Mouse (Mus musculus) stomach, postnatal 0 days (tissue): ENCODE results near the gene Acot7. TPM values are rescaled to one million over a fixed set of nuclear protein-coding genes. Genes with fewer than 3 reads are reported as not detected.

Source experiments
- ATAC-seq: fragments of 200-750 bp; cut with Nextera tagmentation; 2 replicates; pipeline ENCODE4 v1.8.0; 2017; ENCODE audit not compliant: low FRiP score, low TSS enrichment
- DNase-seq: peaks from one replicate; pipeline ENCODE4 v3.0.0-alpha.2; 2016; ENCODE audit warnings: low spot score
- H3K27ac ChIP-seq: fragments of 300-500 bp; sonication (generic); replicated peaks from 2 replicates; pipeline ENCODE4 v1.5.1; 2014; ENCODE audit warnings: mild to moderate bottlenecking, control low read depth
- H3K27me3 ChIP-seq: fragments of 300-500 bp; sonication (generic); 2 replicates; pipeline ENCODE4 v1.6.1; 2014; ENCODE audit warnings: low read length; ENCODE audit not compliant: control insufficient read depth, insufficient read depth
- H3K36me3 ChIP-seq: fragments of 300-500 bp; sonication (generic); 2 replicates; pipeline ENCODE4 v1.6.1; 2014; ENCODE audit warnings: low read length, mixed read lengths; ENCODE audit not compliant: control insufficient read depth, insufficient read depth
- H3K4me1 ChIP-seq: fragments of 300-500 bp; sonication (generic); replicated peaks from 2 replicates; pipeline ENCODE4 v1.6.1; 2014; ENCODE audit warnings: antibody characterized with exemption; ENCODE audit not compliant: control insufficient read depth, insufficient read depth
- H3K4me2 ChIP-seq: fragments of 300-500 bp; sonication (generic); replicated peaks from 2 replicates; pipeline ENCODE4 v1.6.1; 2014; ENCODE audit warnings: low read depth, mild to moderate bottlenecking, control low read depth, moderate library complexity
- H3K4me3 ChIP-seq: fragments of 300-500 bp; sonication (generic); 2 replicates; pipeline ENCODE4 v1.5.1; 2014; ENCODE audit warnings: low read depth, low read length, control low read depth
- H3K9ac ChIP-seq: fragments of 300-500 bp; sonication (generic); 2 replicates; pipeline ENCODE4 v1.6.1; 2014; ENCODE audit warnings: mild to moderate bottlenecking, low read length, control low read depth, mixed read lengths
- H3K9me3 ChIP-seq: fragments of 300-500 bp; sonication (generic); 2 replicates; pipeline ENCODE4 v1.6.1; 2016; ENCODE audit warnings: low read length; ENCODE audit not compliant: control insufficient read depth
- CTCF ChIP-seq: IDR thresholded peaks from 2 replicates; pipeline ENCODE4 v1.5.1; 2016; ENCODE audit warnings: antibody characterized with exemption, low read depth, mild to moderate bottlenecking, moderate library complexity
- EP300 ChIP-seq: optimal IDR thresholded peaks from 2 replicates; pipeline ENCODE3; 2016; ENCODE audit warnings: antibody characterized with exemption
- WGBS: fragments of 180-500 bp; shearing (Covaris S2); extraction: QIAGEN DNeasy Blood & Tissue Kit; methylation state at CpG from one replicate; pipeline ENCODE4 v1.1.7; 2014; 5-methylcytosine and 5-hydroxymethylcytosine counted together
- polyA plus RNA-seq: library from polyadenylated mRNA; unstranded; fragments of >200 nt; fragmentation: Nextera tagmentation; extraction: Ambion mirVana; gene quantifications from 2 replicates; pipeline ENCODE4 v1.2.1, GENCODE M21; 2015

The Acot7 gene
- polyA plus RNA-seq, 1 experiment from 2014 or later, result 55.0 TPM

- Histone ChIP-seq H3K4me3 (peak overlapping the region; percentile 30), H3K9ac (peak overlapping the region; percentile 56), H3K36me3 (no peaks in the 10 kb centered on the region), H3K27me3 (no peaks in the 10 kb centered on the region), H3K27ac (peak overlapping the region; percentile 95), H3K9me3 (no peaks in the 10 kb centered on the region), H3K4me1 (peaks cover 15% of the 10 kb centered on the region), H3K4me2 (peak overlapping the region; percentile 58)
- DNase-seq, result peak; percentile 80
- ATAC-seq, result peak; percentile 82
- 3% methylated on average over 19 of the region's 19 CpGs for WGBS
- TF ChIP-seq EP300 (no peak), CTCF (no peak)
These were observed 7.7 kb downstream of the Acot7 start for GRCm38 (mm10) chr4:152185510-152186204.

- Histone ChIP-seq H3K36me3 (no peaks in the 10 kb centered on the region), H3K27ac (peak overlapping the region; percentile 95), H3K9me3 (no peaks in the 10 kb centered on the region), H3K4me2 (peak overlapping the region; percentile 58), H3K9ac (peak overlapping the region; percentile 56), H3K4me1 (peaks cover 15% of the 10 kb centered on the region), H3K27me3 (no peaks in the 10 kb centered on the region), H3K4me3 (peak overlapping the region; percentile 30)
- DNase-seq (peak; percentile 33), ATAC-seq (peak; percentile 39; the same call in 1 of the 2 replicates)
- TF ChIP-seq CTCF (no peak), EP300 (no peak)
- WGBS, result 32% methylated on average over 14 of the region's 14 CpGs
These were observed 8.5 kb downstream of the Acot7 start for GRCm38 (mm10) chr4:152186205-152187082.

DNA sequence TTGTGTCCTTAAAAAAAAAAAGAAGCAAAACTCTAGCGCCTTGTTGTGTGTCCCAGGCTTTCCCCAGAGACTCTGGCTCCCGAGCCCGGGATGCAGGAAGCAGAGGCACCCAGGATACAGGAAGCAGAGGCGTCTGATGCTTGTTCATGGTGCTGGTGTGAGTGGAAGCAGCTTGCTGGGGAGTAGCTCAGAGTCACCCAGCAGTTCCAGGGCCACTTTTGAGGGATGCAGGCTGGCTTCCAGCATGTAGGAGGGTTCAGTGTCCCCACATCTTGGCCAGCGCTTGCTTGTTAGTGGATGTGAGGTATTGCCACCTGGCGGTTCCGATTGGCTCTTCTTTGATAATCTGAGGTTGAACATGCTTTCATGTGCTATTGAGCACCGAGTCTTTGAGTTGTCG, 9.2 kb downstream of the Acot7 start:
- TF ChIP-seq EP300 (no peak), CTCF (no peak)
- Histone ChIP-seq H3K4me2 (peak overlapping the region; percentile 58; the same call in 1 of the 2 replicates), H3K36me3 (no peaks in the 10 kb centered on the region), H3K27me3 (no peaks in the 10 kb centered on the region), H3K4me3 (no peak overlapping the region), H3K9ac (no peak overlapping the region), H3K27ac (0 out of 2 replicates have a peak overlapping the region, but pooled peaks have one; percentile 95), H3K9me3 (no peaks in the 10 kb centered on the region), H3K4me1 (peaks cover 15% of the 10 kb centered on the region)
- DNase-seq (no peak), ATAC-seq (no peak)
- 67% methylated on average over 9 of the region's 9 CpGs for WGBS

DNA sequence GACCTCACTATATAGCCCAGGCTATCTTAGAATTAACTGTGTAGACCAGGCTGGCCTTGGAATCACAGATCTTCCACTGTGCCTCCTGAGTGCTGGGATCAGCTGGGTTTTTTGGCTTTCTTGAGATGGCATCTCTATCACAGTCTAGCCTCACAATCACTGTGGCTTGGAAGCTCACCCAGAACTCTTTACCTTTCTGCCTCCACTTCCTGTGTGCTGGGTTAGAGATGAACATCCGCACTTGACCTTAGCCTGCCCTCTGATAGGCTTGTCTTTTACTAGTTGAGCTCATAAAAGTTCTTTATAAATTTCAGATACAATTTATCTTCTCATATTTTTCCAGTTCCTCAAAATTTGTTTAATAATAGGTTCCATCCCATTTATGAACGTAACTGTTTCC, 10.7 kb downstream of the Acot7 start:
- 93% methylated on average over 2 of the region's 2 CpGs for WGBS
- TF ChIP-seq EP300 (no peak), CTCF (no peak)
- no peak for DNase-seq

GRCm38 (mm10) chr4:152189071-152189470, 11.1 kb downstream of the Acot7 start:
- no peak for TF ChIP-seq CTCF
- TF ChIP-seq EP300, result no peak
- ATAC-seq (no peak), DNase-seq (no peak)
- H3K9ac ChIP-seq, result no peak overlapping the region
- no peaks in the 10 kb centered on the region for H3K36me3 ChIP-seq
- no peaks in the 10 kb centered on the region for H3K9me3 ChIP-seq
- H3K27ac ChIP-seq, result no peak overlapping the region
- no peak overlapping the region for H3K4me2 ChIP-seq
- no peaks in the 10 kb centered on the region for H3K27me3 ChIP-seq
- no peak overlapping the region for H3K4me3 ChIP-seq
- peaks cover 15% of the 10 kb centered on the region for H3K4me1 ChIP-seq
- 87% methylated on average over 6 of the region's 6 CpGs for WGBS

More for the DNA sequence above, 10.7 kb downstream of the Acot7 start:
- no peak overlapping the region for H3K4me2 ChIP-seq
- H3K9me3 ChIP-seq, result no peaks in the 10 kb centered on the region
- H3K4me3 ChIP-seq, result no peak overlapping the region
- H3K27me3 ChIP-seq, result no peaks in the 10 kb centered on the region
- no peak overlapping the region for H3K9ac ChIP-seq
- no peak for ATAC-seq
- H3K4me1 ChIP-seq, result peaks cover 15% of the 10 kb centered on the region
- H3K27ac ChIP-seq, result no peak overlapping the region
- no peaks in the 10 kb centered on the region for H3K36me3 ChIP-seq

DNA sequence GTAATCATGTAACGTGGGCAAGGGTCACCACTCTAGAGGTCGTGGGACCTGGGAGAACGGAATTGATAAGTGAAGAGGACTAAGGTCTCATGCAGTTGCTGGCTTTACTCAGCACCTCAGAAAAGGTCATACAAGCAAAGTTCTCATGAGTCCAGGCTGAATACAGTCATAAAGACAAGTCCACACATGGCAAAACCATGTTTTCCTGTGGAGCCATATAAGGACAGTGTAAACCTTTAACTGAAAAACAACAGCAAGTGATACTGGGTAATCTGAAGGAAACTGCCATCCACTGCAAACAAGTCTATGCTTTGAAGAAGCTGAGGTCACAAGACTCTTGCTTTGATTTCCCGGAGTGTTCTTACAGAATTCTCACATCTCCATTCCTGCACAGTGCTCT, 11.8 kb downstream of the Acot7 start:
- no peaks in the 10 kb centered on the region for H3K9me3 ChIP-seq
- H3K4me2 ChIP-seq, result no peak overlapping the region
- H3K27me3 ChIP-seq, result no peaks in the 10 kb centered on the region
- H3K4me3 ChIP-seq, result no peak overlapping the region
- ATAC-seq (no peak), DNase-seq (no peak)
- no peaks in the 10 kb centered on the region for H3K36me3 ChIP-seq
- no peak overlapping the region for H3K9ac ChIP-seq
- WGBS, result 82% methylated on average over 4 of the region's 4 CpGs
- H3K27ac ChIP-seq, result peak overlapping the region; percentile 40; the same call in 1 of the 2 replicates
- H3K4me1 ChIP-seq, result peaks cover 15% of the 10 kb centered on the region
- no peak for TF ChIP-seq CTCF
- no peak for TF ChIP-seq EP300
